Mouse (Mus musculus) liver, embryonic 13.5 days (tissue): Measurements from ENCODE around the gene Havcr1. TPM values are rescaled to one million over a fixed set of nuclear protein-coding genes. Genes with fewer than 3 reads are reported as not detected.
"Not testable (repeated sequence)": the region's sequence is repeated elsewhere in the genome, so short reads cannot be mapped to it uniquely, and the experiment has no call there.

Source experiments
- ATAC-seq: fragments of 200-750 bp; cut with Nextera tagmentation; 2 replicates; pipeline ENCODE4 v1.8.0; 2017; ENCODE audit warnings: low read depth, mild to moderate bottlenecking, moderate number of reproducible peaks, moderate library complexity
- DNase-seq: peaks from one replicate; pipeline ENCODE4 v3.0.0; 2022
- H3K27ac ChIP-seq: fragments of 300-500 bp; sonication (generic); 2 replicates; pipeline ENCODE4 v1.5.1; 2015; ENCODE audit warnings: moderate library complexity, mild to moderate bottlenecking, inconsistent platforms
- H3K27me3 ChIP-seq: fragments of 300-500 bp; sonication (generic); 2 replicates; pipeline ENCODE4 v1.6.1; 2015; ENCODE audit warnings: mild to moderate bottlenecking, inconsistent platforms
- H3K36me3 ChIP-seq: fragments of 300-500 bp; sonication (generic); 2 replicates; pipeline ENCODE4 v1.6.1; 2015; ENCODE audit warnings: mild to moderate bottlenecking, inconsistent platforms
- H3K4me1 ChIP-seq: fragments of 300-500 bp; sonication (generic); replicated peaks from 2 replicates; pipeline ENCODE4 v1.6.1; 2015; ENCODE audit warnings: inconsistent platforms
- H3K4me2 ChIP-seq: fragments of 300-500 bp; sonication (generic); 2 replicates; pipeline ENCODE4 v1.6.1; 2015; ENCODE audit warnings: inconsistent platforms, mild to moderate bottlenecking, moderate library complexity
- H3K4me3 ChIP-seq: fragments of 300-500 bp; sonication (generic); replicated peaks from 2 replicates; pipeline ENCODE4 v1.5.1; 2015; ENCODE audit warnings: mild to moderate bottlenecking, inconsistent platforms
- H3K9ac ChIP-seq: fragments of 300-500 bp; sonication (generic); 2 replicates; pipeline ENCODE4 v1.6.1; 2015; ENCODE audit warnings: mild to moderate bottlenecking, inconsistent platforms
- H3K9me3 ChIP-seq: fragments of 300-500 bp; sonication (generic); replicated peaks from 2 replicates; pipeline ENCODE4 v1.6.1; 2016; ENCODE audit warnings: inconsistent platforms
- WGBS: fragments of 180-500 bp; shearing (Covaris S2); methylation state at CpG from one replicate; pipeline ENCODE4 v1.1.7; 2015; ENCODE audit not compliant: insufficient replicate concordance; 5-methylcytosine and 5-hydroxymethylcytosine counted together
- polyA plus RNA-seq: library from polyadenylated mRNA; unstranded; fragments of >200 nt; fragmentation: Nextera tagmentation; extraction: Ambion mirVana; gene quantifications from 2 replicates; pipeline ENCODE4 v1.2.1, GENCODE M21; 2015

The Havcr1 gene
- polyA plus RNA-seq, 1 experiment from 2014 or later: not detected

DNA sequence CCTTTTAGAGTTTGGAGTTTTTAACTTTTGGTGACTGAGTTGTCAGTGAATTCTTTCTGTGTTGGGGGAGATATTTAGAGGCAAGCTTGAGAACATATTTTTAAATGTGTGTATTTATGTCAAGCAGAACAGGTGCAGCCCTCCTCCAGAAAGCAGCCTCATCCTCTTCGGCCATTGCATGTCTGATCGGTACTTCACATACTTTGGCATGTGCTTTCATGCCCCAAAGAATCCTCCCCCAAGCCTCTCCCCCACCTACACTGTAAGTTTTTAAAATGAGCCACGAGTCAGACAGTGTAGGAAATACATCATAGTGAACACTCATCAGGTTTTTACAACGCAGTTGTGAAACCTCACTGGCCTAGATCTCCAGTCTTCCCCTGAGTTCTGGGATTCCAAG lies 6.0 kb downstream of the Havcr1 start:
- 60% methylated on average over 4 of the region's 4 CpGs for WGBS
- Histone ChIP-seq H3K36me3 (no peaks in the 10 kb centered on the region), H3K9ac (no peak overlapping the region), H3K4me2 (no peak overlapping the region), H3K27me3 (no peaks in the 10 kb centered on the region), H3K27ac (no peak overlapping the region), H3K4me1 (no peaks in the 10 kb centered on the region), H3K9me3 (no peaks in the 10 kb centered on the region), H3K4me3 (no peak overlapping the region)
- DNase-seq: no peak
- no peak for ATAC-seq

- ATAC-seq (no peak), DNase-seq (no peak)
- Histone ChIP-seq H3K9ac (no peak overlapping the region), H3K27ac (no peak overlapping the region), H3K36me3 (no peaks in the 10 kb centered on the region), H3K4me3 (no peak overlapping the region), H3K4me1 (no peaks in the 10 kb centered on the region), H3K9me3 (no peaks in the 10 kb centered on the region), H3K4me2 (no peak overlapping the region), H3K27me3 (no peaks in the 10 kb centered on the region)
- WGBS: 53% methylated on average over 3 of the region's 3 CpGs
These were observed 6.8 kb downstream of the Havcr1 start for GRCm38 (mm10) chr11:46741716-46742115.

DNA sequence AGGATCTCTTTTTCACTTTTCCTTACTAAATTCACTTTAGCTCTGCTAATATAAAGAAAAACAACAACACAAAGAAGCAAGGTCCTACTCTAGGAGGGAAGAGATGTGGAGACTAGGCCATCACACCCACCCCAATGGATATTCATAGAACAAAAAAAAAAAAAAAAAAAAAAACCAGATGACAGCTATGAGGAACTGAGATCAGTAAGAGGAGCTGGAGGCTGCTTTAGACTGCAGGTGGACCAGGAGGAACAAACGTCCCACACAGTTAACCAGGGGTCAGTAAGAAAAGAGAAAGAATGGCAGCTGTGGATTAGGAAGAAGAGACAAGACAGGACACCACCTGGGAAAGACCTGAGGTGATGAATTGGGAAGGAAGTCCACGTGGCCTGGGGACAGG lies 13.1 kb downstream of the Havcr1 start:
- Histone ChIP-seq H3K4me2 (no peak overlapping the region), H3K27ac (no peak overlapping the region), H3K9ac (no peak overlapping the region), H3K27me3 (no peaks in the 10 kb centered on the region), H3K4me3 (no peak overlapping the region), H3K4me1 (no peaks in the 10 kb centered on the region), H3K9me3 (no peaks in the 10 kb centered on the region), H3K36me3 (no peaks in the 10 kb centered on the region)
- WGBS: 36% methylated on average over 2 of the region's 2 CpGs
- no peak for DNase-seq
- ATAC-seq: no peak

- Histone ChIP-seq H3K4me1 (no peaks in the 10 kb centered on the region), H3K9ac (no peak overlapping the region), H3K4me2 (no peak overlapping the region), H3K9me3 (no peaks in the 10 kb centered on the region), H3K4me3 (no peak overlapping the region), H3K36me3 (no peaks in the 10 kb centered on the region), H3K27me3 (no peaks in the 10 kb centered on the region), H3K27ac (no peak overlapping the region)
- ATAC-seq: no peak
- 44% methylated on average over 2 of the region's 2 CpGs for WGBS
- no peak for DNase-seq
These were observed 18.8 kb downstream of the Havcr1 start for GRCm38 (mm10) chr11:46753662-46754061.

GRCm38 (mm10) chr11:46754669-46755068 lies 19.8 kb downstream of the Havcr1 start:
- Histone ChIP-seq H3K27me3 (no peaks in the 10 kb centered on the region), H3K4me2 (no peak overlapping the region), H3K4me1 (no peaks in the 10 kb centered on the region), H3K4me3 (no peak overlapping the region), H3K9ac (no peak overlapping the region), H3K27ac (no peak overlapping the region), H3K9me3 (no peaks in the 10 kb centered on the region), H3K36me3 (no peaks in the 10 kb centered on the region)
- ATAC-seq (no peak), DNase-seq (no peak)
- 81% methylated on average over 4 of the region's 4 CpGs for WGBS

GRCm38 (mm10) chr11:46755714-46756113 lies 20.8 kb downstream of the Havcr1 start:
- DNase-seq, H3K4me3 ChIP-seq, H3K4me2 ChIP-seq, H3K27me3 ChIP-seq, H3K9ac ChIP-seq, ATAC-seq, H3K9me3 ChIP-seq, H3K4me1 ChIP-seq, H3K36me3 ChIP-seq, H3K27ac ChIP-seq: not testable (repeated sequence)
- WGBS: 61% methylated on average over 6 of the region's 6 CpGs

DNA sequence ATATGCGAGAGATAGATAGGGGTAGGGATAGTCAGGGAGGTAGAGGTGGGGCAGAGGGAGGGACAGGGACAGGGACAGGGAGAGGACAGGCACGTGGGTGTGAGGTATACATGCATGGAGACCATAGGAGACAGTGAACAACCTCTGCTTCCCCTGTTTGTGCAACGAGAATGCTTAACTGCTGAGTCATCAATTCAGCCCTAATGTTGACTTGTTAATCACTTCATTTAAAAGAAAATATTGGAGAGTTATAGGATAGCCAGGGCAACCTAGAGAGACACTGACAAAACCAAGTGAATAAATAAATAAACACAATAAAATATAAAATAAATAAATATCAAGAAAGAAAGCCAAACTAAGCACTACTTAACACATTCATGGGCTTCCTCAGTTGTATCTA lies 42.0 kb downstream of the Havcr1 start:
- H3K4me1 ChIP-seq: no peaks in the 10 kb centered on the region
- no peaks in the 10 kb centered on the region for H3K36me3 ChIP-seq
- no peaks in the 10 kb centered on the region for H3K27me3 ChIP-seq
- no peak overlapping the region for H3K9ac ChIP-seq
- no peak overlapping the region for H3K4me3 ChIP-seq
- DNase-seq: no peak
- H3K4me2 ChIP-seq: no peak overlapping the region
- H3K27ac ChIP-seq: no peak overlapping the region
- H3K9me3 ChIP-seq: no peaks in the 10 kb centered on the region
- no peak for ATAC-seq
- 48% methylated on average over 3 of the region's 3 CpGs for WGBS

- DNase-seq: no peak
- H3K4me1 ChIP-seq: no peaks in the 10 kb centered on the region
- WGBS: 50% methylated on average over 2 of the region's 2 CpGs
These were observed 44.9 kb downstream of the Havcr1 start for GRCm38 (mm10) chr11:46779811-46780210.

DNA sequence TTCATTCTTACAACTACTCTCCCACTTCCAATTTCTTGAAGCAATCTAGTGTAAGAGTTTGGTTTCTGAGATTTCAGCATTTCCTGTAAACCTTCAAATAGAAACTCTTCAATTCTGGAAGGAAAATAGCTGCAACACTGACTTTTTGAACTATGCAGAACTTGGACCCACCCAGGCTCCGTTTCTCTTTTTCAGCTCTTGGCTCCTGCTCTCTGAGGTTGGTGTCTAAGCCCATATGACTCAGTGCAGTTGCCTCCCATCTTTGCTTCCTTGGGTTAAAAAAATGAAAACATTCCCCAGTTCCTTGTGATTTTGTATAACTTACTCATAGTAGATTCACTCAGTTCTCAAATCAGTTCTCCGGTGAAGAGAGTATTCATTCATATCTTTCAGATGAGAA lies 69.6 kb downstream of the Havcr1 start:
- no peak overlapping the region for H3K27ac ChIP-seq
- H3K36me3 ChIP-seq: no peaks in the 10 kb centered on the region
- H3K4me3 ChIP-seq: no peak overlapping the region
- no peaks in the 10 kb centered on the region for H3K4me1 ChIP-seq
- no peaks in the 10 kb centered on the region for H3K9me3 ChIP-seq
- 69% methylated on average over 2 of the region's 2 CpGs for WGBS
- H3K9ac ChIP-seq: no peak overlapping the region
- no peak overlapping the region for H3K4me2 ChIP-seq
- no peak for DNase-seq
- H3K27me3 ChIP-seq: no peaks in the 10 kb centered on the region
- no peak for ATAC-seq

More at GRCm38 (mm10) chr11:46779811-46780210, 44.9 kb downstream of the Havcr1 start:
- Histone ChIP-seq H3K4me2 (no peak overlapping the region), H3K27me3 (no peaks in the 10 kb centered on the region), H3K4me3 (no peak overlapping the region), H3K27ac (no peak overlapping the region), H3K36me3 (no peaks in the 10 kb centered on the region), H3K9me3 (no peaks in the 10 kb centered on the region), H3K9ac (no peak overlapping the region)
- no peak for ATAC-seq

DNA sequence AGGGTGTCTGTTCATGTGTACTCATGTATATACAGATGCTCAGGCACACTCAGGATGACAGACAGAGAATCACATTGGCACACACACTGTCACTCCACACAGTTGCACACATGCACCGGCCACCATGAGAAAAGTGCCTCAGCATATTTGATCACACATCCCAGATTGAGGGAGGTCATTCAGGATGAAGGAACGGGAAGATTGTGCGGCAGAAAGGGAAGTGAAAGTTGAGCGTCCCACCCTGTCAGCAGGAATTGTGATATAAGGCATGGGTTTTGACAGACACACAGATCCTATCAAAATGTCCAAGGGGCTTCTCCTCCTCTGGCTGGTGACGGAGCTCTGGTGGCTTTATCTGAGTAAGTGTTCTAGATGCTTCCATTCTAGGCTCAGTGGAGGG lies 75.6 kb downstream of the Havcr1 start, which contains the start of gene Timd4:
Gene Timd4, plus strand, starts transcription at position 290 of the 400 bp plus-strand sequence.
- Histone ChIP-seq H3K9me3 (no peaks in the 10 kb centered on the region), H3K4me1 (no peaks in the 10 kb centered on the region), H3K4me2 (no peak within 1 kb of the TSS), H3K9ac (no peak within 1 kb of the TSS), H3K27me3 (no peaks in the 10 kb centered on the region), H3K4me3 (no peak within 1 kb of the TSS), H3K27ac (no peak within 1 kb of the TSS), H3K36me3 (no peaks in the 10 kb centered on the region)
- ATAC-seq: no peak
- no peak for DNase-seq
- WGBS: 53% methylated on average over 5 of the region's 5 CpGs

DNA sequence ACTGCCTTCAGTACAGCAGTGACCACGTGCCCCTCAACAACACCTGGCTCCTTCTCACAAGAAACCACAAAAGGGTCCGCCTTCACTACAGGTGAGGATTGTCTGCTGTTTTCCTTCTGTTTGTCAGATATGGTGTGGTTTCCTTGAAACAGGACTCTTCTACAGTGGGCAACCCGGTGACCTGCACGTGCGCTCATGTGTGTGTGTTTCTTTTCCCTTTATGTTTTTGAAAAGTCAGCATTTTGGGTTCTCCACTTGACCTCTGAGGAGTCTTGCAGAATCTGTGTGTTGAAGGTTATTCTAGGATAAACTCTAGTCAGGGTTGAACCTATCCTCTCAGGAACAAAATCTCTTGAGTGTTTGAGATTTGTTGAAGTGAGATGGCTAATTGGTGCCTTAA lies 82.8 kb downstream of the Havcr1 start:
- no peak overlapping the region for H3K4me3 ChIP-seq
- 58% methylated on average over 5 of the region's 5 CpGs for WGBS
- H3K4me2 ChIP-seq: no peak overlapping the region
- no peaks in the 10 kb centered on the region for H3K27me3 ChIP-seq
- no peaks in the 10 kb centered on the region for H3K4me1 ChIP-seq
- no peak for ATAC-seq
- H3K9me3 ChIP-seq: no peaks in the 10 kb centered on the region
- no peak overlapping the region for H3K27ac ChIP-seq
- no peak for DNase-seq
- H3K9ac ChIP-seq: no peak overlapping the region
- H3K36me3 ChIP-seq: no peaks in the 10 kb centered on the region

DNA sequence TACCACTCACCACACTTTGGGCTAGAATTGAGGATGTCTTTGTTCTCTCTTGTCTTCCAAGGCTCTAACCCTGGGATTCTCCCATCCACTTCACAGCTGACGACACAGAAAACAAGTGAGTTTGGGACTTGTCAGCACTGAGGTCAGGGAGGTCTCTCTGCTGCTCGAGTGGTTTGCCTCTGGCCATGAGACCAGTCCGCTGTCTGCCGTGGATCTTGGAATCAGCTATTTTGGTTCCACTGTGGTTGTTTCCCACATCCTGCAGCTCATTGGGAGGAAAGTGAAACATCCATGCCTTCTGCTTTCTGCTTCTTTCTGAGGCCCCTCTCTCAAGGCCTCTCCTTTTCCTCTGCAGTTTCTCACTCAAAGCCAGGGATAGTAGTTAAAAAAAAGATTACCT lies 85.0 kb downstream of the Havcr1 start:
- Histone ChIP-seq H3K4me2 (no peak overlapping the region), H3K9me3 (no peaks in the 10 kb centered on the region), H3K27ac (no peak overlapping the region), H3K4me1 (no peaks in the 10 kb centered on the region), H3K27me3 (no peaks in the 10 kb centered on the region), H3K9ac (no peak overlapping the region), H3K36me3 (no peaks in the 10 kb centered on the region), H3K4me3 (no peak overlapping the region)
- ATAC-seq: no peak
- WGBS: 20% methylated on average over 4 of the region's 4 CpGs
- DNase-seq: no peak
